Mouse (Mus musculus) kidney, adult 2 months (tissue): ENCODE measurements around the gene Cep290.

Source experiments
- CTCF ChIP-seq: fragments of 200-500 bp; conservative IDR thresholded peaks from 2 replicates; pipeline ENCODE4 v1.5.1; 2011; ENCODE audit warnings: low read depth, mild to moderate bottlenecking, control low read depth, low read length, moderate library complexity, mixed read lengths; ENCODE audit not compliant: insufficient read depth, insufficient read length
- POLR2A ChIP-seq: fragments of 200-500 bp; IDR thresholded peaks from one replicate; pipeline ENCODE4 v1.6.1; 2011; ENCODE audit warnings: low read depth, low read length, control low read depth

GRCm38 (mm10) chr10:100620040-100620439 is 132.7 kb downstream of the Cep290 start:
- TF ChIP-seq CTCF (no peak), POLR2A (no peak)
